Comparison of ENCODE assay signal across 8 mouse cellular contexts in genomic region chr1:127409512-127409911, GRCm38 (mm10).
DNase-seq lines count a peak whose midpoint lies in the region; ATAC-seq and TF ChIP-seq lines count a peak whose summit lies in the region.

No protein-coding gene starts in this region.

- ATAC-seq in heart, embryonic 14.5 days (ENCODE audit: insufficient number of reproducible peaks, insufficient read depth, low FRiP score, low read depth): 0 out of 2 replicates have a peak, but pooled peaks have one; percentile 15
- 0 out of 2 replicates have a peak, but pooled peaks have one; percentile 36 for ATAC-seq in midbrain, postnatal 0 days (ENCODE audit: low FRiP score)

- no peak overlapping the region for H3K9ac ChIP-seq in ES-Bruce4 (ENCODE audit: low read depth, poor library complexity, severe bottlenecking)
- no peak overlapping the region for H3K9ac ChIP-seq in heart, embryonic 14.5 days (ENCODE audit: low read length)
- no peak overlapping the region for H3K9ac ChIP-seq in midbrain, postnatal 0 days (replicated peaks; ENCODE audit: low read length, poor library complexity, severe bottlenecking)

- TF ChIP-seq CTCF in ES-Bruce4 (IDR thresholded peaks at IDR 0.05; ENCODE audit: low read depth, low read length): peak; percentile 68
- peak; percentile 65 for TF ChIP-seq CTCF in midbrain, postnatal 0 days (IDR thresholded peaks at IDR 0.05)

- 34% methylated on average over 5 of the region's 5 CpGs for WGBS in heart, embryonic 14.5 days
- 49% methylated on average over 5 of the region's 5 CpGs for WGBS in midbrain, postnatal 0 days

- no peak for TF ChIP-seq EP300 in ES-Bruce4 (IDR thresholded peaks at IDR 0.05; ENCODE audit: insufficient read depth, low read depth, low read length)

- H3K27ac ChIP-seq in ES-Bruce4 (ENCODE audit: insufficient read depth, low read length): no peak overlapping the region
- peak overlapping the region in 1 of 2 experiments; percentile 80; a peak in 2 of 4 replicates for H3K27ac ChIP-seq in heart, embryonic 14.5 days (replicated peaks in 1 of 2; ENCODE audit: control insufficient read depth in 1 of 2, insufficient read depth in 1 of 2, low read depth in 2 of 2, low read length in 2 of 2)
- no peak overlapping the region for H3K27ac ChIP-seq in midbrain, postnatal 0 days (ENCODE audit: low read depth, low read length)

- H3K4me2 ChIP-seq in heart, embryonic 14.5 days (ENCODE audit: low read length): no peak overlapping the region
- H3K4me2 ChIP-seq in midbrain, postnatal 0 days (ENCODE audit: low read depth, low read length, poor library complexity, severe bottlenecking): no peak overlapping the region

- no peak for TF ChIP-seq POLR2A in ES-Bruce4 (IDR thresholded peaks at IDR 0.05; ENCODE audit: insufficient read depth, low read length)

- H3K27me3 ChIP-seq in ES-Bruce4 (ENCODE audit: control insufficient read depth, insufficient read depth, low read length, poor library complexity, severe bottlenecking): no peaks in the 10 kb centered on the region
- no peaks in the 10 kb centered on the region for H3K27me3 ChIP-seq in heart, embryonic 14.5 days (ENCODE audit: control insufficient read depth, insufficient read depth, low read length)
- H3K27me3 ChIP-seq in midbrain, postnatal 0 days (ENCODE audit: insufficient read depth, low read length): no peaks in the 10 kb centered on the region

- no peaks in the 10 kb centered on the region for H3K4me1 ChIP-seq in ES-Bruce4 (ENCODE audit: control insufficient read depth, insufficient read depth, low read length)
- peaks cover 8 to 28% of the 10 kb centered on the region in 2 experiments for H3K4me1 ChIP-seq in heart, embryonic 14.5 days (ENCODE audit: control insufficient read depth in 2 of 2, insufficient read depth in 2 of 2, low read length in 2 of 2)
- H3K4me1 ChIP-seq in midbrain, postnatal 0 days (ENCODE audit: insufficient read depth, low read length): no peaks in the 10 kb centered on the region

- peak; percentile 33 for DNase-seq in adrenal gland, postnatal 10 days
- DNase-seq in kidney, postnatal 4 days: peak; percentile 34 to 52
- DNase-seq in midbrain, postnatal 0 days (ENCODE audit: low spot score): no peak
- no peak for DNase-seq in frontal cortex, postnatal 36 days (ENCODE audit: low spot score in 2 of 2)
- DNase-seq in cerebellum, adult 11 months: no peak
- DNase-seq in urinary bladder, postnatal 14 days (ENCODE audit: low spot score): no peak

- no peaks in the 10 kb centered on the region for H3K9me3 ChIP-seq in ES-Bruce4 (replicated peaks; ENCODE audit: control insufficient read depth, insufficient read depth, low read length, poor library complexity, severe bottlenecking)
- no peaks in the 10 kb centered on the region for H3K9me3 ChIP-seq in heart, embryonic 14.5 days (ENCODE audit: control insufficient read depth, low read length)
- H3K9me3 ChIP-seq in midbrain, postnatal 0 days (ENCODE audit: low read length): no peaks in the 10 kb centered on the region

- no peaks in the 10 kb centered on the region for H3K36me3 ChIP-seq in ES-Bruce4 (ENCODE audit: control insufficient read depth, insufficient read depth, low read length, poor library complexity, severe bottlenecking)
- H3K36me3 ChIP-seq in heart, embryonic 14.5 days (ENCODE audit: control insufficient read depth, insufficient read depth, low read length): peaks cover 26% of the 10 kb centered on the region
- H3K36me3 ChIP-seq in midbrain, postnatal 0 days (ENCODE audit: insufficient read depth, low read length): peaks cover 18% of the 10 kb centered on the region; the same call in 1 of the 2 replicates

- no peak overlapping the region for H3K4me3 ChIP-seq in ES-Bruce4 (ENCODE audit: low read depth, low read length)
- no peak overlapping the region for H3K4me3 ChIP-seq in heart, embryonic 14.5 days (ENCODE audit: control insufficient read depth in 1 of 2, insufficient read depth in 1 of 2, low read depth in 1 of 2, low read length in 2 of 2)
- no peak overlapping the region for H3K4me3 ChIP-seq in midbrain, postnatal 0 days (ENCODE audit: low read depth, low read length)

Comparison
In these comparisons a context has a peak if more than half of its experiments do, and no peak if none do; other contexts are left out.
1. DNase-seq: peak in adrenal gland, postnatal 10 days (single experiment) and kidney, postnatal 4 days (2 of 2); none in midbrain, postnatal 0 days (single experiment), frontal cortex, postnatal 36 days (0 of 2), cerebellum, adult 11 months (single experiment) and urinary bladder, postnatal 14 days (single experiment).